Mouse (Mus musculus) heart, embryonic 11.5 days (tissue): Measurements from ENCODE around the gene Arhgap21. TPM values are rescaled to one million over a fixed set of nuclear protein-coding genes. Genes with fewer than 3 reads are reported as not detected.
A peak's percentile ranks its signal among the peaks of the same experiment; 100 is the strongest.

Experiments
- ATAC-seq: fragments of 200-750 bp; cut with Nextera tagmentation; replicated peaks from 2 replicates; pipeline ENCODE4 v1.8.0; 2017; ENCODE audit warnings: moderate library complexity; ENCODE audit not compliant: insufficient number of reproducible peaks, low FRiP score, low TSS enrichment
- H3K27ac ChIP-seq: fragments of 300-500 bp; sonication (generic); 2 replicates; pipeline ENCODE4 v1.5.1; 2014; ENCODE audit warnings: mild to moderate bottlenecking, low read depth, low read length
- H3K27me3 ChIP-seq: fragments of 300-500 bp; sonication (generic); 2 replicates; pipeline ENCODE4 v1.6.1; 2014; ENCODE audit warnings: mild to moderate bottlenecking, low read length, mixed read lengths; ENCODE audit not compliant: control insufficient read depth, insufficient read depth
- H3K36me3 ChIP-seq: fragments of 300-500 bp; sonication (generic); 2 replicates; pipeline ENCODE4 v1.6.1; 2014; ENCODE audit warnings: mild to moderate bottlenecking, low read length, moderate library complexity, mixed read lengths; ENCODE audit not compliant: control insufficient read depth, insufficient read depth
- H3K4me1 ChIP-seq: fragments of 300-500 bp; sonication (generic); 2 replicates; pipeline ENCODE4 v1.6.1; 2014; ENCODE audit warnings: low read length; ENCODE audit not compliant: control insufficient read depth, insufficient read depth
- H3K4me2 ChIP-seq: fragments of 300-500 bp; sonication (generic); 2 replicates; pipeline ENCODE4 v1.6.1; 2014; ENCODE audit warnings: mild to moderate bottlenecking, moderate library complexity
- H3K4me3 ChIP-seq: fragments of 300-500 bp; sonication (generic); 2 replicates; pipeline ENCODE4 v1.5.1; 2014; ENCODE audit warnings: low read depth, low read length
- H3K9ac ChIP-seq: fragments of 300-500 bp; sonication (generic); 2 replicates; pipeline ENCODE4 v1.6.1; 2014; ENCODE audit warnings: mild to moderate bottlenecking, low read depth, low read length, moderate library complexity
- H3K9me3 ChIP-seq: fragments of 300-500 bp; sonication (generic); replicated peaks from 2 replicates; pipeline ENCODE4 v1.6.1; 2016; ENCODE audit warnings: low read length; ENCODE audit not compliant: control insufficient read depth
- WGBS: fragments of 180-500 bp; shearing (Covaris S2); extraction: QIAGEN DNeasy Blood & Tissue Kit; methylation state at CpG from one replicate; pipeline ENCODE4 v1.1.7; 2014; ENCODE audit not compliant: insufficient replicate concordance; 5-methylcytosine and 5-hydroxymethylcytosine counted together
- polyA plus RNA-seq: library from polyadenylated mRNA; unstranded; fragments of >200 nt; fragmentation: Nextera tagmentation; extraction: Ambion mirVana; gene quantifications from 2 replicates; pipeline ENCODE4 v1.2.1, GENCODE M21; 2014

Arhgap21 gene
- polyA plus RNA-seq, 1 experiment from 2014 or later: 19.3 TPM

DNA sequence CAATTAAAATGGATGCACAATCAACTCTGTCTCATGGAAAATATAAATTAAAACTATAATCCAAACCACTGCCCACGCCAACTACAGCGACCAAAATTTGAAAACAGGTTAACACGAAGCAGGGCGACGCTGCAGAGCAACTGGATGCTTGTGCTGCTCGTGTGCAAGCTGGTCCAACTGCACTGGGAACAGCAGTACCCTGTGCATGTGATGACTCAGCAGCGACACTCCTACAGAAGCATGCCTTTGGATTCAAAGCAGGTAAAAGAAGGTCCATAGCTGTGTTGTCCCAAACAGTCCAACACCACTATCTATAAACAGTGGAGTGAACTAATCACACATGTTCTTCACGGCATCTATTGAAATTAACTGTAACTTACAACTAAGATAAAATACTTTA lies 63.3 kb downstream of the Arhgap21 start:
- no peak overlapping the region for H3K9ac ChIP-seq
- H3K36me3 ChIP-seq: no peaks in the 10 kb centered on the region
- H3K27me3 ChIP-seq: no peaks in the 10 kb centered on the region

GRCm38 (mm10) chr2:20902981-20903645 lies 65.6 kb downstream of the Arhgap21 start:
- Histone ChIP-seq H3K27me3 (no peaks in the 10 kb centered on the region), H3K27ac (no peak overlapping the region), H3K4me1 (peaks cover 6% of the 10 kb centered on the region), H3K4me2 (no peak overlapping the region), H3K9ac (no peak overlapping the region), H3K36me3 (no peaks in the 10 kb centered on the region), H3K9me3 (no peaks in the 10 kb centered on the region), H3K4me3 (no peak overlapping the region)
- WGBS: 75% methylated on average over 11 of the region's 11 CpGs
- ATAC-seq: no peak

More for the DNA sequence above, 63.3 kb downstream of the Arhgap21 start:
- ATAC-seq: no peak
- Histone ChIP-seq H3K27ac (no peak overlapping the region), H3K9me3 (no peaks in the 10 kb centered on the region), H3K4me3 (no peak overlapping the region), H3K4me2 (no peak overlapping the region), H3K4me1 (peaks cover 20% of the 10 kb centered on the region)
- 88% methylated on average over 8 of the region's 8 CpGs for WGBS

DNA sequence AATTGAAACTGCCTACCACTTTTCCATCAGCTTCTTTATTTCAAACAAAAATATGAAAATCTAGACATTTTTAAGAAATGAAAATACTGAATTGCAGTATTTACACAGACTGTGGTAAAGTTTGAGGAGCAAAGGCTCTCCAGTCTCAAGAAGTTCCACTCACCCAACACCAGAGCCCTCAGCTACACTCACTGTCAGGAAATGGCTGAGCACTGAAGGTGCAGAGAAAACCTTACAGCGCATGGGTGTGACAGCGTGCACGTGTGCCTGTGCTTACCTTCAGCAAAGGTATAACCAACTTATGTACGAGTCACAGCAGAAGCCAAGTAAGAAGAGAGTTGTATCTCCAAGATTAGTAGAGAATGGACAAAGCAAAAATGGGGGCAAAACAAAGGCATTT lies 66.8 kb downstream of the Arhgap21 start:
- Histone ChIP-seq H3K36me3 (no peaks in the 10 kb centered on the region), H3K9ac (no peak overlapping the region), H3K27me3 (no peaks in the 10 kb centered on the region), H3K4me1 (peaks cover 2% of the 10 kb centered on the region; the same call in 1 of the 2 replicates), H3K4me3 (no peak overlapping the region), H3K9me3 (no peaks in the 10 kb centered on the region), H3K27ac (no peak overlapping the region), H3K4me2 (no peak overlapping the region)
- no peak for ATAC-seq
- whole genome bisulfite sequencing: 91% methylated on average over 4 of the region's 4 CpGs

DNA sequence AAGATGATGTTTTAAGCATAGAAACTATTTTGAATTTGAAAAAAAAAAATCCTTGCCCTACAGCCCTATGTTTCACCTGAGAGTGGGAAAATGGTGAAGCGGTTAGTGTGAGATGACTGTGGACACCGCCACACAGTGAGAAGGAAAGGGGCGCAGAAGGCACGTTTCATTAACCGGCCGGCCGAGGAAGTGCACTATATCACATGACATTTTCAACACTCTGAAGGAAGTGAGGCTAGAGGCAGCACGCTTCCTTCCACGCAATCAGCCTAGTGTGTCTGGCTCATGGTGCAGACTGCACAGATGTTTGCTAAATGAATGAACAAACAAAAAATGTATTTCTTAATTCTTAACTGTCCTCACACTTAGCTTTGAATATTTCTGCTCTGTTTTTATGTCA lies 69.4 kb downstream of the Arhgap21 start:
- peak overlapping the region; percentile 27; the same call in 1 of the 2 replicates for H3K4me2 ChIP-seq
- no peak for ATAC-seq
- no peak overlapping the region for H3K27ac ChIP-seq
- no peak overlapping the region for H3K4me3 ChIP-seq
- WGBS: 41% methylated on average over 9 of the region's 9 CpGs
- H3K9ac ChIP-seq: no peak overlapping the region
- H3K36me3 ChIP-seq: no peaks in the 10 kb centered on the region
- H3K4me1 ChIP-seq: peaks cover 4% of the 10 kb centered on the region
- no peaks in the 10 kb centered on the region for H3K27me3 ChIP-seq
- no peaks in the 10 kb centered on the region for H3K9me3 ChIP-seq

GRCm38 (mm10) chr2:20898684-20899083 lies 70.0 kb downstream of the Arhgap21 start:
- Histone ChIP-seq H3K36me3 (no peaks in the 10 kb centered on the region), H3K27me3 (no peaks in the 10 kb centered on the region), H3K9ac (no peak overlapping the region), H3K4me1 (peaks cover 7% of the 10 kb centered on the region), H3K4me2 (peak overlapping the region; percentile 17; the same call in 1 of the 2 replicates), H3K9me3 (no peaks in the 10 kb centered on the region), H3K27ac (no peak overlapping the region), H3K4me3 (no peak overlapping the region)
- 38% methylated on average over 6 of the region's 6 CpGs for WGBS
- peak; percentile 76 for ATAC-seq

DNA sequence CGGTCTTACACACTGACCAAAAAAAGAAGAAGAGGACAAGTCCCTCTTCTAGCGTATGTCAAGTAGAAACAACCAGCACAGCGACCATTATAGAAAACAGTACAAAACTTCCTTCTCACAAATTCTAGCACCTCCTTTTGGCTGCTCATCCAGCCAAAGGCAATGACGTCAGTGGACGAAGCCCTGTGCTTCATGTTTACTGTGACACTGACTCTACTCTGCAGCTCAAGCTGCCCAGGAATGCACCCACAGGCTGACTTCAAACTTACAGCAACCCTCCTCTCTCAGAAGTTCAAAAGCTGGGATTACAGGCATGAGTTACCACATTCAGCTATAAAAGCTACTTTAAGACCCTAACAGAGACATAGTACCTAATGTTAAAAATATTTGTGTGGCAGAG lies 72.2 kb downstream of the Arhgap21 start:
- Histone ChIP-seq H3K36me3 (no peaks in the 10 kb centered on the region), H3K27ac (no peak overlapping the region), H3K4me3 (no peak overlapping the region), H3K9ac (no peak overlapping the region), H3K4me1 (peaks cover 7% of the 10 kb centered on the region), H3K4me2 (no peak overlapping the region), H3K9me3 (no peaks in the 10 kb centered on the region), H3K27me3 (no peaks in the 10 kb centered on the region)
- WGBS: 83% methylated on average over 5 of the region's 5 CpGs
- ATAC-seq: no peak

DNA sequence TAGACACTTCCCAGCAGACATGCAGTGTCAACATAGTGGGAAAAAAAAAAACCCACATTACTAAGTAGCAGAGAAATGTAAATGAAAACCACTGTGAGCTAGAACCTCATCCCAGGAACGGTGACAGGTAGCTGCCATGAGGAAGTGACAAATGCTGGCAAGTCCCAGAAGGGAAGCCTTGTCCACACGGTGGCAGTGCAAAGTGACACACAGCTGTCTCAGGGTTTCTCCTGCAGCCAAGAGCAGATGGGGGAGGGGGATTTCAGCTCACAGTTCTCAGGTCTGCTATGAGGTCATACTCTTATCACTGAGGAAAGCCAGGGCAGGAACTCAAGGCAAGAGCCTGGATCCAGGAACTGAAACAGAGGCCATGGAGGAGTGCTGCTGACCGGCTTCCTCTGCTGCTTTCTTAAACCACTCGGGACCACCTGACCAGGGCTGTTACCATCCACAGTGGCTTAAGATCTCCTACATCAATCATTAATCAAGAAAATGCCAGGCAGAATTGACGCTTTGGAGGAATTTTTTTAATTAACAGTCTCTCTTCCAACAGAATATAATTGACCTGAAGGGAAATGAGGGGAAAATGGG lies 74.5 kb downstream of the Arhgap21 start:
- WGBS: 37% methylated on average over 5 of the region's 5 CpGs
- Histone ChIP-seq H3K9me3 (no peaks in the 10 kb centered on the region), H3K4me3 (no peak overlapping the region), H3K9ac (no peak overlapping the region), H3K27ac (no peak overlapping the region), H3K4me2 (no peak overlapping the region), H3K27me3 (no peaks in the 10 kb centered on the region), H3K4me1 (peaks cover 5% of the 10 kb centered on the region), H3K36me3 (no peaks in the 10 kb centered on the region)
- ATAC-seq: peak; percentile 42

DNA sequence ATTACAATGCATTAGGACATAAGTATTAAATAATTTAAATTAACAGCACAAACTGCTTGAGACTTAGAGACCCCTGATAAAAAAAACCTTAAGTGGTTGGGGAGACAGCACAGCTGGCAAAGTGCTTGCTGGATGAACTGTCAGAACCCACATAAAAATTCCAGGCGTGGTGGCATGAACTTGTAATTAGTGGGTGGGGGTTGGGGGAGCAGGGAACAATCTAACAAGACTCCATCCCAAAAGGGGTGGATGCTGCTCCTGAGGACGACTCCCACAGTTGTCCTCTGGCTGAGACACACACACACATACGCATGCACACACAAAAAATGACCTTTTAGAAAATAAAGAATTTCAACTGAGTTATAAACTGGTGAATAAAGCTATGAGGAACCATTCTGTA lies 79.9 kb downstream of the Arhgap21 start:
- H3K9me3 ChIP-seq: no peaks in the 10 kb centered on the region
- H3K36me3 ChIP-seq: peaks cover 4% of the 10 kb centered on the region; the same call in 1 of the 2 replicates
- H3K4me3 ChIP-seq: no peak overlapping the region
- H3K27ac ChIP-seq: no peak overlapping the region
- no peaks in the 10 kb centered on the region for H3K27me3 ChIP-seq
- no peak overlapping the region for H3K4me2 ChIP-seq
- no peaks in the 10 kb centered on the region for H3K4me1 ChIP-seq
- WGBS: 73% methylated on average over 3 of the region's 3 CpGs
- ATAC-seq: no peak
- H3K9ac ChIP-seq: no peak overlapping the region

- no peak overlapping the region for H3K27ac ChIP-seq
- H3K9ac ChIP-seq: no peak overlapping the region
- ATAC-seq: no peak
- no peak overlapping the region for H3K4me2 ChIP-seq
- no peaks in the 10 kb centered on the region for H3K9me3 ChIP-seq
- H3K4me3 ChIP-seq: no peak overlapping the region
- peaks cover 19% of the 10 kb centered on the region for H3K36me3 ChIP-seq
- H3K27me3 ChIP-seq: no peaks in the 10 kb centered on the region
- WGBS: 81% methylated on average over 8 of the region's 8 CpGs
- no peaks in the 10 kb centered on the region for H3K4me1 ChIP-seq
Observed at GRCm38 (mm10) chr2:20883288-20883687, 85.4 kb downstream of the Arhgap21 start.
